Mouse (Mus musculus) neural tube, embryonic 12.5 days (tissue): ENCODE data around the gene Kyat1. TPM values are rescaled to one million over a fixed set of nuclear protein-coding genes. Genes with fewer than 3 reads are reported as not detected.
"Not testable (repeated sequence)": the region's sequence is repeated elsewhere in the genome, so short reads cannot be mapped to it uniquely, and the experiment has no call there.

ENCODE experiments used
- ATAC-seq: fragments of 200-750 bp; cut with Nextera tagmentation; 2 replicates; pipeline ENCODE4 v1.8.0; 2017; ENCODE audit warnings: low read depth, mild to moderate bottlenecking, moderate TSS enrichment, moderate library complexity; ENCODE audit not compliant: low FRiP score
- H3K27ac ChIP-seq: fragments of 300-500 bp; sonication (generic); 2 replicates; pipeline ENCODE4 v1.5.1; 2016
- H3K27me3 ChIP-seq: fragments of 300-500 bp; sonication (generic); replicated peaks from 2 replicates; pipeline ENCODE4 v1.6.1; 2016; ENCODE audit warnings: mild to moderate bottlenecking
- H3K36me3 ChIP-seq: fragments of 300-500 bp; sonication (generic); 2 replicates; pipeline ENCODE4 v1.6.1; 2016; ENCODE audit warnings: mild to moderate bottlenecking
- H3K4me1 ChIP-seq: fragments of 300-500 bp; sonication (generic); 2 replicates; pipeline ENCODE4 v1.6.1; 2016
- H3K4me2 ChIP-seq: fragments of 300-500 bp; sonication (generic); replicated peaks from 2 replicates; pipeline ENCODE4 v1.6.1; 2016; ENCODE audit warnings: mild to moderate bottlenecking
- H3K4me3 ChIP-seq: fragments of 300-500 bp; sonication (generic); 2 replicates; pipeline ENCODE4 v1.5.1; 2016
- H3K9ac ChIP-seq: fragments of 300-500 bp; sonication (generic); 2 replicates; pipeline ENCODE4 v1.6.1; 2016; ENCODE audit warnings: mild to moderate bottlenecking
- H3K9me3 ChIP-seq: fragments of 300-500 bp; sonication (generic); 2 replicates; pipeline ENCODE4 v1.6.1; 2016; ENCODE audit warnings: mild to moderate bottlenecking
- WGBS: fragments of 180-500 bp; shearing (Covaris S2); methylation state at CpG from one replicate; pipeline ENCODE4 v1.1.7; 2016; 5-methylcytosine and 5-hydroxymethylcytosine counted together
- polyA plus RNA-seq: library from polyadenylated mRNA; unstranded; fragments of >200 nt; fragmentation: Nextera tagmentation; extraction: Ambion mirVana; gene quantifications from 2 replicates; pipeline ENCODE4 v1.2.1, GENCODE M21; 2016

Kyat1 gene
- polyA plus RNA-seq, 1 experiment from 2014 or later = 12.7 TPM

- 76% methylated on average over 3 of the region's 3 CpGs for WGBS
These were observed 21.9 kb downstream of the Kyat1 start for GRCm38 (mm10) chr2:30183721-30184120.

DNA sequence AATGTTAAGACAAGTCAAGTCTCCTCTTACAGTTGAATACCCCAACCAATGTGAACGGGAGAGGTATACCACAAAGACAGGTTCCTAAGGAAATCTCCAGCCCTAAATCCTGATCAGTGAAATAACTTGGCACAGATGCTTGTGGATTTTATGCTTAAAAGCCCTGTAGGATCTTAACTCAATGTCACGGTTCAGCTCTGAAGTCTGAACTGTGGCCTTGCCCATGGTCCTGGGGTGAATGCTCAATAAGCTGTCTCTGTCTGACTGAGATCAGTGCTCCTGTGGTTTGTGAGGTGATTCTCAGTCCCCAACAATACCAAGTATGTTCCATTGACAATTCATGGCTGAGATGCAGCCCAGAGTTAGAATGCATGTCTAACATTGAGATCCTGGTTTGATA, 23.2 kb downstream of the Kyat1 start:
- no peak for ATAC-seq
- 91% methylated on average over 2 of the region's 2 CpGs for WGBS

More at GRCm38 (mm10) chr2:30183721-30184120, 21.9 kb downstream of the Kyat1 start:
- Histone ChIP-seq H3K4me3 (no peak overlapping the region), H3K4me2 (no peak overlapping the region), H3K4me1 (no peaks in the 10 kb centered on the region), H3K36me3 (peaks cover 6% of the 10 kb centered on the region), H3K27ac (no peak overlapping the region), H3K27me3 (no peaks in the 10 kb centered on the region), H3K9me3 (no peaks in the 10 kb centered on the region), H3K9ac (no peak overlapping the region)
- ATAC-seq = no peak

GRCm38 (mm10) chr2:30178711-30179110, 26.9 kb downstream of the Kyat1 start:
- Histone ChIP-seq H3K4me2 (peak overlapping the region; percentile 88), H3K4me1 (peaks cover 11% of the 10 kb centered on the region), H3K36me3 (peaks cover 29% of the 10 kb centered on the region), H3K4me3 (peak overlapping the region; percentile 68)
- H3K9me3 ChIP-seq, ATAC-seq, H3K27me3 ChIP-seq, H3K9ac ChIP-seq, H3K27ac ChIP-seq: not testable (repeated sequence)
- WGBS = 41% methylated on average over 7 of the region's 7 CpGs

More for the DNA sequence above, 23.2 kb downstream of the Kyat1 start:
- H3K36me3 ChIP-seq = peaks cover 6% of the 10 kb centered on the region
- no peaks in the 10 kb centered on the region for H3K9me3 ChIP-seq
- H3K4me3 ChIP-seq = no peak overlapping the region
- H3K4me2 ChIP-seq = no peak overlapping the region
- H3K4me1 ChIP-seq = peaks cover 4% of the 10 kb centered on the region
- H3K27ac ChIP-seq = no peak overlapping the region
- H3K27me3 ChIP-seq = no peaks in the 10 kb centered on the region
- H3K9ac ChIP-seq = no peak overlapping the region

DNA sequence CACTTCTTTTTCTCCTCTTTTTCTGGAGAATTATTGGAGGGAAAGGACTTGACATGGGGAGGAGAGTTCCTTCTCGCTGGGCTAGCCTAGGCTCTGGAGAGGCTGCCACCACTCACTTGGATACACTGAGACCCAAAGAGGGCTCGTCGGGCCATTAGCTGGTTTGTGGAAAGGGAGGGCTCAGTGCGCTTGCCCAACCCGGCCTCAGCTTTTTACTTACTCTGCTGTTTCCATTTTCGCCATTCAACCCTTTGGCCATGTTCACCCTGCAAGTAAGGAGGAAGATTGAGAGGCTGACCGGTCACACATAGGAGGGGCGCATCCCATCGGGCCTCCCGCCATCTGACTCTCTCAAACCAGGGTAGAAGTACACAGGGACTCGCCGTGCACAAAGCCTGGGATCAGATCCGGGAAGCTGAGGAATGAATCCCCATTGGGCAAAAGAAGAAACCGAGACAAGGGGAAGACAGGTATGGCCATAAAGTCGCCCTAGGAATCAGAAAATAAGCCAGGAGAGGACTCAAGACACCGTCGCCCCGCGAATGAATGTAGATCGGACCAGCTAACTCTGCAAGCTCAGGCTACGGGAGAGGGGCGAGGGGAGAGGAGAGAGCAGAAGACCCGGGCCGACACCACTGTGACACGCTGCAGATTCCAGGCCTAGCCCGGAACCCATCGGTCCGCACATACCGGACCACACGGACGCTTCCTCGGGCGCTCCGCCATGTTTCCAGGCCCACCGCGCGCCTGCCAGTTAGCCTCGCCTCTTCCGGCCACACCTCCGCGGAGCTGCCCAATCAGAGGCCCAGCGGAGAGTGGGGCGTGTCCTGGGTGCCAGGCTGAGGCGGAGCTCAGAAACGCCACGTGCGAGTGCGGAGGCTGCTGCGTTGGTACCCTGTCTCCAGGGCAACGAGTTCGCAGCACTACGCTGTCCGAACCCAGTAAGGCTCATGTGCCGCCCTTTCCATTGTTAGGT, 27.7 kb downstream of the Kyat1 start, which contains the start of gene Spout1:
Gene Spout1, minus strand, starts transcription at position 760 of the 976 bp plus-strand sequence.
- peaks cover 1% of the 10 kb centered on the region; the same call in 1 of the 2 replicates for H3K27me3 ChIP-seq
- 3% methylated on average over 54 of the region's 54 CpGs for WGBS
- peaks cover 11% of the 10 kb centered on the region for H3K4me1 ChIP-seq
- H3K27ac ChIP-seq = no peak within 1 kb of the TSS
- no peaks in the 10 kb centered on the region for H3K9me3 ChIP-seq
- peak; percentile 99 for ATAC-seq
- peak within 1 kb of the TSS; percentile 88 for H3K4me2 ChIP-seq
- H3K4me3 ChIP-seq = peak within 1 kb of the TSS; percentile 68
- peak within 1 kb of the TSS; percentile 70 for H3K9ac ChIP-seq
- peaks cover 36% of the 10 kb centered on the region for H3K36me3 ChIP-seq

DNA sequence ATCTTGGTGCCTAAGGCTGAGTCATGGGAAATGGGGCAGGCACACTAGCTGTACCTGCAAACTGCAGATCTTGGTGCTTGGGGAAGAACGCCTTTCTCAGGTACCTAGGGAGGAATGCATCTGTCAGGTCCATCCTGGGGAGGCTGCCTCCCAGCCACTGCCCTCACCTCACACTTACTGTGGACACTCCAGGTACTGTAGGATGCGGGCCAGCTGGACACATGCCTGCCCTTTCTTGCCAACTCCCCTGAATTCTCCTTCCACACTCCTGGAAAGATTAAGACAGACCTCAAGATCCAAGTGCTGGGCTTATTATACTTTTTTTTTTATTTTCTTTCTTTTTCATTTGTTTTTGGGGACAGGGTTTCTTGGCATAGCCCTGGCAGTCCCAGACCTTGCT, 29.1 kb downstream of the Kyat1 start:
- no peak overlapping the region for H3K4me3 ChIP-seq
- WGBS = 97% methylated on average over 2 of the region's 2 CpGs
- peaks cover 3% of the 10 kb centered on the region; the same call in 1 of the 2 replicates for H3K27me3 ChIP-seq
- no peak for ATAC-seq
- H3K27ac ChIP-seq = no peak overlapping the region
- no peak overlapping the region for H3K4me2 ChIP-seq
- H3K9ac ChIP-seq = no peak overlapping the region
- peaks cover 22% of the 10 kb centered on the region for H3K4me1 ChIP-seq
- H3K36me3 ChIP-seq = peaks cover 40% of the 10 kb centered on the region
- no peaks in the 10 kb centered on the region for H3K9me3 ChIP-seq

DNA sequence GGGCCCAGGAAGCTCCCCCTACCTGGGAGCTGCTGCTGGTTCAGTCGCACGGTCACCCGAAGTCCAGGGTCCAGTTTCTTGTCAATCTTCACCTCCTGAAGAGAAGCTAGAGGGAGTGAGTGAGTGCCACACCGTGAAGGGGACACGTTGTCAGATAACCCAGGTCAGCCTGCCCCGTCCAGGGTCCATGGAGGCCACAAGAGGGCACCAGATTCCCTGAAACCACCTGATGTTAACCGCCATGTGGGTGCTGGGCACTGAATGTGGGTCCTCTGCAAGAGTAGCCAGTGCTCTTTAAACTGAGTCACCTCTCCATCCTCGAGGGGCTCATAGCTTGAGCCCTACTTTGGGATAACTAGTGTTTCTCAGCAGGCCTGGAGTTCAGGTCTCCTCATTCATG, 29.8 kb downstream of the Kyat1 start:
- Histone ChIP-seq H3K9ac (no peak overlapping the region), H3K4me1 (peaks cover 22% of the 10 kb centered on the region), H3K9me3 (no peaks in the 10 kb centered on the region), H3K4me2 (no peak overlapping the region), H3K36me3 (peaks cover 40% of the 10 kb centered on the region), H3K27me3 (peaks cover 3% of the 10 kb centered on the region; the same call in 1 of the 2 replicates), H3K27ac (no peak overlapping the region), H3K4me3 (no peak overlapping the region)
- WGBS = 93% methylated on average over 8 of the region's 8 CpGs
- ATAC-seq = no peak

DNA sequence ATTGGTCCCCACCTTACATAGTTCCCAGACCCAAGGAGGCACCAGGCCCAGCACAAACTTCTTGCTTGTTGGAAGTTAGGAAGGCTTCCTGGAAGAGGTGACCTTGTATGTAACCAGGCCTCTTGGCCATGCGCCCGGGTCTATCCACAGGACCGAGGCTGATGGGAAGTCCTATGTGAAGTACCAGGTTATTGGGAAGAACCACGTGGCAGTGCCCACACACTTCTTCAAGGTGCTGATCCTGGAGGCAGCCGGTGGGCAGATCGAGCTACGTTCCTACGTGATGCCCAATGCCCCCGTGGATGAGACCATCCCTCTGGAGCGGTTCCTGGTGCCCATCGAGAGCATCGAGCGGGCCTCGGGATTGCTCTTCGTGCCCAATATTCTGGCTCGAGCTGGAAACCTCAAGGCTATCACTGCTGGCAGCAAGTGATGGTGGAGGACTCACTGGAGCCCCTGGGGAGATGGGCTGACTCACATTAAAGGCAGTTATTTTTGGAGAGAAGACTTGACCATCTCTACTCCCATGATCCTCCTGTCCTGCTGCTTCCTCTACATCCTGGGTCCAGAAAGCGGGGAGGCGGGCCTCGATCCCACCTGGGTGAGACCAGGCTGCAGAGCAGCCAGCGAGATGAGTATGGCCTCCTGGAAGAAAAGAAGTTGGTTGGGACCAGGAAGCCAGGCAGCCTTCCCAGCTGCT, 32.0 kb downstream of the Kyat1 start:
- no peak overlapping the region for H3K9ac ChIP-seq
- no peaks in the 10 kb centered on the region for H3K9me3 ChIP-seq
- peaks cover 3% of the 10 kb centered on the region; the same call in 1 of the 2 replicates for H3K27me3 ChIP-seq
- no peak overlapping the region for H3K4me2 ChIP-seq
- no peak for ATAC-seq
- peaks cover 40% of the 10 kb centered on the region for H3K36me3 ChIP-seq
- H3K27ac ChIP-seq = no peak overlapping the region
- WGBS = 97% methylated on average over 20 of the region's 20 CpGs
- H3K4me1 ChIP-seq = peaks cover 22% of the 10 kb centered on the region
- no peak overlapping the region for H3K4me3 ChIP-seq

GRCm38 (mm10) chr2:30171997-30172382, 33.7 kb downstream of the Kyat1 start:
- peak overlapping the region; percentile 69 for H3K4me3 ChIP-seq
- peaks cover 3% of the 10 kb centered on the region; the same call in 1 of the 2 replicates for H3K27me3 ChIP-seq
- peak; percentile 54; the same call in 1 of the 2 replicates for ATAC-seq
- peaks cover 14% of the 10 kb centered on the region for H3K4me1 ChIP-seq
- H3K9me3 ChIP-seq = 0 out of 2 replicates have a peak, but pooled peaks cover 2% of the 10 kb centered on the region
- peak overlapping the region; percentile 87 for H3K4me2 ChIP-seq
- peak overlapping the region; percentile 77 for H3K27ac ChIP-seq
- 3% methylated on average over 19 of the region's 19 CpGs for WGBS
- peaks cover 40% of the 10 kb centered on the region for H3K36me3 ChIP-seq
- H3K9ac ChIP-seq = peak overlapping the region; percentile 69

DNA sequence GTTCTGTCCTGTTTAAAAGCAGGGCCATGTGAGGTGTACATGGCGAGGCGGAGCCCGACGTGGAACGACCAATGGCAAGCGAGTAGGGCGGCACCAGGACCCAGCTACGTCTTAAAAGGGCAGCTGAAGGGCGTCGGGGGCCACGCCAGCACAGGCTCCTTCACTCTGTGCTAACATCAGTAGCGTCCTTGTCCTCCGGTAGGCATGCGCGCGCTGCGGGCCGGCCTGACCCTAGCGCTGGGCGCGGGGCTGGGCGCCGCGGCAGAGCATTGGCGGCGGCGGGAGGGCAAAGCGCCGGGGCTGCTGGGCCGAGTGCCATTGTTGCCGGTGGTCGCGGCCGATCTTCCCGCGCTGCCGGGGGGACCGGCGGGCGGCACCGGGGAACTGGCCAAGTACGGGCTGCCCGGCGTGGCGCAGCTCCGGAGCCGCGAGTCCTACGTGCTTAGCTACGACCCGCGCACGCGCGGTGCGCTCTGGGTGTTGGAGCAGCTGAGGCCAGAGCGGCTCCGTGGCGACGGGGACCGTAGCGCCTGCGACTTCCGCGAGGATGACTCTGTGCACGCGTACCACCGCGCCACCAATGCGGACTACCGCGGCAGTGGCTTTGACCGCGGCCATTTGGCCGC, 34.2 kb downstream of the Kyat1 start, which contains the start of gene Endog:
Gene Endog, plus strand, starts transcription at position 123 of the 626 bp plus-strand sequence.
- H3K27me3 ChIP-seq = peaks cover 3% of the 10 kb centered on the region; the same call in 1 of the 2 replicates
- H3K4me3 ChIP-seq = peak within 1 kb of the TSS; percentile 69
- H3K36me3 ChIP-seq = peaks cover 39% of the 10 kb centered on the region
- WGBS = under 1% methylated on average over 75 of the region's 75 CpGs
- H3K4me1 ChIP-seq = peaks cover 12% of the 10 kb centered on the region
- H3K9me3 ChIP-seq = peaks cover 7% of the 10 kb centered on the region; the same call in 1 of the 2 replicates
- ATAC-seq = peak; percentile 92
- peak within 1 kb of the TSS; percentile 77 for H3K27ac ChIP-seq
- H3K9ac ChIP-seq = peak within 1 kb of the TSS; percentile 69
- peak within 1 kb of the TSS; percentile 87 for H3K4me2 ChIP-seq

DNA sequence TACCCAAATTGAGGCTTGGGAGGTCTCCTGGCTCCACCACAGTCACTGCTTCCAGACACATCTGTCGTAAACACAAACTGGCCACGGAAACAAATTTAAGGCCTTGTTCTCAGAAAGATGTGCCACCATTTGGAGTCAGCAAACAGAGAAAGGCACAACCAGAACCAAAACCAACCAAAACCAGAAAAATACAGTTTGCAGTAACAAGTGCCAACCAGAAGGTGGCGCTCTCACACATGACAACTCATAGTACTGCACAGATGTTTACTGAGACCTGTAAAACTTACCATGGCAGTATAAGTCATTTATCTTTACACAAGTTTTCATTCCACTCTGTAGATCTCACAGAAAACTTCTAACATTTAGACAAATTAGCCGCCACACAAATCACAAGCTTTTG, 39.0 kb downstream of the Kyat1 start:
- H3K4me2 ChIP-seq = no peak overlapping the region
- H3K9ac ChIP-seq = no peak overlapping the region
- H3K36me3 ChIP-seq = no peaks in the 10 kb centered on the region
- H3K4me3 ChIP-seq = no peak overlapping the region
- H3K4me1 ChIP-seq = 0 out of 2 replicates have a peak, but pooled peaks cover under 1% of the 10 kb centered on the region
- peaks cover 12% of the 10 kb centered on the region; the same call in 1 of the 2 replicates for H3K9me3 ChIP-seq
- no peaks in the 10 kb centered on the region for H3K27me3 ChIP-seq
- WGBS = 61% methylated on average over 4 of the region's 4 CpGs
- no peak overlapping the region for H3K27ac ChIP-seq
- no peak for ATAC-seq

GRCm38 (mm10) chr2:30164340-30164932, 41.2 kb downstream of the Kyat1 start:
- Histone ChIP-seq H3K36me3 (no peaks in the 10 kb centered on the region), H3K4me3 (no peak overlapping the region), H3K27me3 (no peaks in the 10 kb centered on the region), H3K4me2 (no peak overlapping the region), H3K9me3 (peaks cover 12% of the 10 kb centered on the region; the same call in 1 of the 2 replicates), H3K27ac (no peak overlapping the region), H3K4me1 (no peaks in the 10 kb centered on the region), H3K9ac (no peak overlapping the region)
- WGBS = 61% methylated on average over 9 of the region's 9 CpGs
- ATAC-seq = no peak
